Mouse (Mus musculus) liver, embryonic 12.5 days (tissue): ENCODE data around the gene Dedd. TPM values are rescaled to one million over a fixed set of nuclear protein-coding genes. Genes with fewer than 3 reads are reported as not detected.

Experiments
- ATAC-seq: fragments of 200-750 bp; cut with Nextera tagmentation; 2 replicates; pipeline ENCODE4 v1.8.0; 2017; ENCODE audit warnings: moderate number of reproducible peaks, mild to moderate bottlenecking, moderate library complexity
- H3K27ac ChIP-seq: fragments of 300-500 bp; sonication (generic); 2 replicates; pipeline ENCODE4 v1.5.1; 2016; ENCODE audit warnings: mild to moderate bottlenecking
- H3K27me3 ChIP-seq: fragments of 300-500 bp; sonication (generic); replicated peaks from 2 replicates; pipeline ENCODE4 v1.6.1; 2016; ENCODE audit warnings: mild to moderate bottlenecking, moderate library complexity
- H3K36me3 ChIP-seq: fragments of 300-500 bp; sonication (generic); 2 replicates; pipeline ENCODE4 v1.6.1; 2016; ENCODE audit warnings: mild to moderate bottlenecking, moderate library complexity
- H3K4me1 ChIP-seq: fragments of 300-500 bp; sonication (generic); 2 replicates; pipeline ENCODE4 v1.6.1; 2016
- H3K4me2 ChIP-seq: fragments of 300-500 bp; sonication (generic); 2 replicates; pipeline ENCODE4 v1.6.1; 2016; ENCODE audit warnings: mild to moderate bottlenecking, moderate library complexity
- H3K4me3 ChIP-seq: fragments of 300-500 bp; sonication (generic); 2 replicates; pipeline ENCODE4 v1.5.1; 2016; ENCODE audit warnings: mild to moderate bottlenecking, moderate library complexity
- H3K9ac ChIP-seq: fragments of 300-500 bp; sonication (generic); 2 replicates; pipeline ENCODE4 v1.6.1; 2016; ENCODE audit warnings: mild to moderate bottlenecking, moderate library complexity
- H3K9me3 ChIP-seq: fragments of 300-500 bp; sonication (generic); replicated peaks from 2 replicates; pipeline ENCODE4 v1.6.1; 2016; ENCODE audit warnings: mild to moderate bottlenecking, moderate library complexity
- WGBS: fragments of 180-500 bp; shearing (Covaris S2); methylation state at CpG from one replicate; pipeline ENCODE4 v1.1.7; 2016; ENCODE audit not compliant: insufficient replicate concordance; 5-methylcytosine and 5-hydroxymethylcytosine counted together
- polyA plus RNA-seq: library from polyadenylated mRNA; unstranded; fragments of >200 nt; fragmentation: Nextera tagmentation; extraction: Ambion mirVana; gene quantifications from 2 replicates; pipeline ENCODE4 v1.2.1, GENCODE M21; 2016

The Dedd gene
- polyA plus RNA-seq, result 24.9 and 26.1 TPM in 2 replicates

DNA sequence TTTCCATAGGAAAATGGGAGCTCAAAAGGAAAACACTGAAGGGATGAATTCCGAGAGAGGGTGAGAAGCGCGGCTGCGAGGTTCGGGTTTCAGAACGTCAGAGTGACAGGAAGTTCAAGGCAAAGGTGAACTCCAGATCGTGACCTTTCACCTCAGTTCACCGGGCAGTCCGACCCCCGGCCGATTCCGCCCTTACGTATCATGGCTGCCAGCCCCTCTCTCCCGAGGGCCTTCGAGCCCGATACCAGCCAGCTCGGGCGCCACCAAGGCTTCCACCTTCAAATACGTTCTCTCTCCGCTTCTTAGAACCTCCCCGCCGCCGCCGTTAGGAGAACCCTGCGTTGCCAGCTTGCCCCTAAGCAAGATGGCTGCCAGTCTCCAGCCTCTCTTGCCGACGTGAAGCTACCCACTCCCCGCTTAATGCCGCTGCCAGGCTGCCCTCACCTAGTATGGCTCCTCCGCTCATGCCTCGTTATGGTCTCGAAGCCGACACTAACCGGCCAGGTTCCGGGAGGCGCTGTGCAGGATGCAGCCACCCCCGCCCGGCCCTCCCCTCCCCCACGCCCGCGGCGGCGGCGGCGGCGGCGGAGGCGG lies at the start of gene Dedd:
Dedd (plus strand) TSS at position 307 of the 594 bp plus-strand sequence.
- peaks cover 51% of the 10 kb centered on the region for H3K4me1 ChIP-seq
- peaks cover 30% of the 10 kb centered on the region for H3K36me3 ChIP-seq
- no peaks in the 10 kb centered on the region for H3K27me3 ChIP-seq
- H3K4me3 ChIP-seq, result peak within 1 kb of the TSS; percentile 88
- WGBS, result under 1% methylated on average over 36 of the region's 48 CpGs
- H3K27ac ChIP-seq, result peak within 1 kb of the TSS; percentile 94
- H3K9ac ChIP-seq, result peak within 1 kb of the TSS; percentile 97
- peak; percentile 86 for ATAC-seq
- H3K9me3 ChIP-seq, result no peaks in the 10 kb centered on the region
- peak within 1 kb of the TSS; percentile 90 for H3K4me2 ChIP-seq

DNA sequence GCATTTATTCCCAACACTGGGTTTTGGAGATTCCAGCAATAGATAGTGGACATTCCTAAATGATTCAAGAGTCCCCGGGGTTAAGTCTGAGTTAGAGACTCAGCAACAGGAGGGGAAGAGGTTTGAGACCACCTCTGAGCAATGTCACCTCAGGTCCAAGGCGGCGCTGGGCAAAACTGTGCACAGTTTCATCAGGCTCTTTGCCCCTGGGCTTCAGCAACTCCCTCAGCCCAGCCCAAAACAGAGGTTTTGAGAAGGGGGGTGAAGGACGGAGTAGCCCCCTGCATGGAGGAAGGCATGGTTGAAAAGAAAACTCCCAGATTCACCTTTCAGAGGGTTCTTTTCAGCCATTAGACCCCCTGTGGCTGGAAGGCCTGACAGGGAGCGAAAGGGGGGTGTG lies 49.2 kb upstream of the Dedd start:
- Histone ChIP-seq H3K9me3 (no peaks in the 10 kb centered on the region), H3K4me3 (peak overlapping the region; percentile 78), H3K27ac (peak overlapping the region; percentile 99), H3K9ac (peak overlapping the region; percentile 95), H3K4me2 (peak overlapping the region; percentile 89), H3K4me1 (peaks cover 69% of the 10 kb centered on the region), H3K36me3 (peaks cover 81% of the 10 kb centered on the region), H3K27me3 (no peaks in the 10 kb centered on the region)
- no peak for ATAC-seq
- 55% methylated on average over 5 of the region's 5 CpGs for WGBS

DNA sequence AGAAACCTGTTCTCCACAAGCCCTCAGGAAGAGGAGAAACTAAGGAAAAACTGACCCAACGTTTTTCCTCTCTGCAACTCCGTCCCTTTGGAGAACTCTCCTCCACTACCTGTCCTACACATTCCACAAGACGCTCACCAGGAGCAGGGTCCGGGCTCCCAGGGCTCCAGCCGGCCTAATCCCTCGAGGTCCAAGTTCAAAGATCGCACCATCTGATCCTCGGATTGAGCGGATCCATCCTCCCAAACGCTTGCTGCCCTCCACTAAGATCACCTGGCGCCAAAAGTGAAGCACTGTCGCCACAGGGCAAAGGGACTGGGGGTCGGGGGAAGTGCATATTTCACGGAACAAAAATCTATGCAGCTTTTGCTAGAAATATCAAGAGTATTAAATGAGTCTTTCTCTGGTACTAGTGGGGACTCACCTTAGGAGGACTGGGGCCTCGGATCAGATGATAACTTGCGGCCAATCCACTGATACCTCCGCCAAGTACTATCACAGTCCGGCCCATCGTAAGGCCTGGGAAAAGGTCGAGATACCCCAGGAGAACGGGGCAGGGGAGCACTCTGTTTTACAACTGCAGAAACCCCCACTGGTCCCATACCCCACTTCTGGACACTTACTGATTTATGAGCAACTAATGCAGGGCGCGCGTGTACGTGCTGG lies 48.6 kb upstream of the Dedd start:
- Histone ChIP-seq H3K36me3 (peaks cover 81% of the 10 kb centered on the region), H3K9ac (peak overlapping the region; percentile 95), H3K27ac (peak overlapping the region; percentile 99), H3K4me3 (peak overlapping the region; percentile 78), H3K27me3 (no peaks in the 10 kb centered on the region), H3K4me1 (peaks cover 72% of the 10 kb centered on the region), H3K9me3 (no peaks in the 10 kb centered on the region), H3K4me2 (peak overlapping the region; percentile 89)
- 2% methylated on average over 25 of the region's 25 CpGs for WGBS
- peak; percentile 58 for ATAC-seq

DNA sequence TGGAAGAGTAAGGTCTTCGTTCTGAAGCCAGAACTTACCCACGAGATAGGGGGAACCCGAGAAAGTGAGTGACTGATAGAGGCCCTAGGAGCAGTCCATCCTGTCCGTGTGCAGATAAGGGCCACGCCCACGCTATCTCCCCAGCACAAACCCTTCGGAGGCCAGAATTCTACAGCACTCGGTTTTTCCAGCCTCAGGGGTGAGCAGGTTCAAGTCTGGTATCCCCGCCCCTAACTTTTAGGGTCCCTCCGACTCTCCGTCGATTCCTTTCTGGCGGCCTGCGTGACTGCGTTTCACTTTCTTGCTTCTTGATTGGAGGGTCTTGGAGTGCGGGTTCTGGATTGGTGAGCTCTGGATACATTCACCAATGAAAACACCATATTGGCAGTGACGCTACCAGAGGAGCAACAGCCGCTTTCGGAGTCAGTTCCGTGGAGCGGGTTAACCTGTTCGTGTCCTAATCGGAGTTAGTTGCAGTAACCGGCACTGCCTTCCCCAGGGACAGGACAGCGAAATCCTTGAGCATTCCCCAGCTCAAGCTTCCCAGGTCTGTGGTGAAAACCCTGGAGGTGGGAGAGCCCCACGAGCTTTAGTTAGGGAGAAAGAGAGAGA lies 47.9 kb upstream of the Dedd start, which contains the start of gene Ppox:
Ppox (minus strand) TSS at position 271 of the 612 bp plus-strand sequence.
- Histone ChIP-seq H3K4me3 (peak within 1 kb of the TSS; percentile 78), H3K9ac (peak within 1 kb of the TSS; percentile 95), H3K36me3 (peaks cover 81% of the 10 kb centered on the region), H3K9me3 (no peaks in the 10 kb centered on the region), H3K27ac (peak within 1 kb of the TSS; percentile 99), H3K4me1 (peaks cover 76% of the 10 kb centered on the region), H3K4me2 (peak within 1 kb of the TSS; percentile 89), H3K27me3 (no peaks in the 10 kb centered on the region)
- peak; percentile 96 for ATAC-seq
- WGBS, result under 1% methylated on average over 26 of the region's 26 CpGs

DNA sequence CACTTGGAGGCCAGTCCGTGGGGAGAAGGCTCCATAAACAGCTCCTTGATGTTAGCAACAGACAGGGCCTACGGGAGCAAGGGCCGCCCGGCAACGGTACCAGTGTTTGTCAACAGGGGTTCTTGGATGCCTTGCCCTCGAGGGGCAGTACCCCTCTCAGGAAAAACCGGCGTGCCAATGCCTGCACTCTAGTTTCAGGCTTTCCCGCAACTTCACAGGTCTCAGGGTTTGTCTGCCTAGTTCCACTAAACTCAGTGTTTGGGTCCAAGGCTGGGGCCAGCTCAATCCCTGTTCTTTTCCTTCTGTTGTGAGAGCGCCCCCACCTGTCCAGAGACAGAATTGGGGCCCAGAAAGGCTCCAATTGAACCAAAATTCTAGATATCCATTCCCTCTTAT lies 47.4 kb upstream of the Dedd start:
- Histone ChIP-seq H3K9me3 (no peaks in the 10 kb centered on the region), H3K4me3 (peak overlapping the region; percentile 78), H3K27ac (peak overlapping the region; percentile 99), H3K4me2 (peak overlapping the region; percentile 89), H3K4me1 (peaks cover 77% of the 10 kb centered on the region), H3K36me3 (peaks cover 81% of the 10 kb centered on the region), H3K27me3 (no peaks in the 10 kb centered on the region), H3K9ac (peak overlapping the region; percentile 95)
- peak; percentile 22 for ATAC-seq
- under 1% methylated on average over 10 of the region's 10 CpGs for WGBS

DNA sequence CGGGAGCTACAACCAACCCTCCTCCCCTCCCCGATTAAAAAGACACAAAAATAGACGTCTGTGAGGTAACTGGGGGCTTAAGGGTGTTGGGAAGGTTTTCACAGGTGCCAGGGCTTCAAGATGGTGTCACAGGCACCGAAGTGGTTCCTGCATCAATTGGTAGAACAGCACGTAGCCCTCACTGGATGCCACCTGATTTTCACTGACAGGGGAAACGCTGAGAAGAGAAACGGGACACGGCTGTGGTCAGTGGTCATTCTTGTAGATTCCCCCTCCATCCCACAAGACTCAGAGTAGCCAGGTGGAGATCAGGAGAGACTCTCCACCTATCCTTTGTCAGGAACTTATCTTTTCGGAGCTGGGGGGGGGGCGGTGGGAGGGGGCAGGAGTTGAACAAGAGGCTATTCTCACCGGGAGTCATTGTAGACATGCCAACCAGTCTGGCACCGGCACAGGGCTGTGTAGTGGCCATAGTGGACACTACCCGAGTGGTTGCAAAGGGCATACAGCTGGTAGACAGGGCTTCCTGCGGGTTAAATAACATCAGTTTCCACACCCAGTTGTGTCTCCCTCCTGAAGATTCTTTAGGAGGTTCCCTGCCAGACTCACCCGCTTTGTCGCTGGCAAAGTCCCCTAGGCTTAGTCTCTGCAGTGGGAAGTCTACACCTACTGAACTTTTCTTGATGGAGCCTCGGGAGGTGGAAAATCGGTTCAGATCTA lies 46.7 kb upstream of the Dedd start:
- Histone ChIP-seq H3K27ac (peak overlapping the region; percentile 99), H3K4me2 (peak overlapping the region; percentile 89), H3K27me3 (no peaks in the 10 kb centered on the region), H3K9me3 (no peaks in the 10 kb centered on the region), H3K4me1 (peaks cover 77% of the 10 kb centered on the region), H3K4me3 (peak overlapping the region; percentile 78), H3K36me3 (peaks cover 76% of the 10 kb centered on the region), H3K9ac (peak overlapping the region; percentile 95)
- 66% methylated on average over 18 of the region's 18 CpGs for WGBS
- ATAC-seq, result no peak

DNA sequence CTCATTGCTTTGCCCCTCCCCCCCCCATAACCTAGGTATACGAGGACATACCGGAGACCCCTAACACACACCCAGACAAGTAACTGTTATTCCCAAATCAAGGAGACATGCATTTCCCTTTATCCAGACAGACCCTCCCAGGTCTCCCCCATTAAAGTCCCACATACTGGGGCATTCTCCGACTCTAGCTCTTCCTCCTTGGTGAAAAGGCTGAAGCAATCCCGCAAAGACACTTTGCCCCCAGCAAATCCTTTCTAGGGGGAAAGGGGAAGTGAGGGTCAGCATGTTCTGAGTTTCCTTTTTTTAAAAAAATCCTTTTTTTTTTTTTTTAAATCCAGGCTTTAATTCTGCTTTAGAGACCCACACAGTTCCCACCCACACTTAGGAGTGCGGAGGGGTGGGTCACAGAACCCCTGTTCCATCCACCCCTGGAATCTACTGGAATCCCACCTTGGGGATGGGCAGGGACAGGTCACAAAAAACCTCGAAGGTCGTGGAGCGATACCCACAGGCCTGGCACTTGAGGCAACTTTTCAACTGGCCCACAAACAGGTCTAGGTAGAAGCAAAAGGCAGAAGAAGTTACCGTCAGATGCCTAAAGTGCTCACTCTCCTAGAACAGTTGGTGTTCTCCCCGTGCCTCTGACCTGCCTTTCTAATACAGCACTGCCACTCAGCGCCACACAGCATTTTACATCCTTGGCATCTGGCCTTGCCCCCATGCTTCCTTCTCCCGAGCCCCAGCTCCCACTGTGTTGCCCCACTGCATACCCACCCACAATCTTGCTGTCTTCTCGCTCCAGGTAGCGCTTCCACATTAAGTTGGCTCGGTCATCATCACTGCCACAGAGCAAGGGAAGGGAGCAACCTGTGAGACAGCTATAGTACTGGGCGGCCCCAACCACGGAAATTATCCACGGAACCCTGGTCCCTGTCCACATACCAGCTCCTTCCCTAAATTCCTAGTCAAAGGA lies 45.5 kb upstream of the Dedd start:
- Histone ChIP-seq H3K9ac (peak overlapping the region; percentile 95; the same call in 1 of the 2 replicates), H3K4me3 (no peak overlapping the region), H3K36me3 (peaks cover 68% of the 10 kb centered on the region), H3K27ac (peak overlapping the region; percentile 99), H3K9me3 (no peaks in the 10 kb centered on the region), H3K4me2 (peak overlapping the region; percentile 89), H3K27me3 (no peaks in the 10 kb centered on the region), H3K4me1 (peaks cover 72% of the 10 kb centered on the region)
- no peak for ATAC-seq
- 78% methylated on average over 18 of the region's 18 CpGs for WGBS

DNA sequence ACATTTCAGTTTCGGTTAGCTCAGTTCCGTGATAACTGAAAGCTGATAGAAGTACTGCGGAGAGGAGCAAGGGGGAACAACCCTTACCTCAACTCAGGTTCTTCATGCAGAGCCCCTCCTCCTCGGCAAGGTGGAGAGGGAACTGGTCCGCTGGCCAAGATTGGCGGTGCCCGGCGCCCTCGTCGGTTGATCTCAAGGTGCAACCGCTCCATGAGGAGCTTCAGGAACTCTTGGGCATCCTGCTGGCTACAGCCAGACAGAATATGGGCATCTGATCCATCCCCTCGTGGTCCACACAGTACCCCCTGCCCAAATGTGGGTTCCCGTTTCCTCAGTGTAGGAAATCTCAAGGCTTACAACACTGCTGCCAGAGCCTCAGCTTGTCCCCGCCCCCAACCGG lies 44.5 kb upstream of the Dedd start:
- WGBS, result 83% methylated on average over 15 of the region's 15 CpGs

DNA sequence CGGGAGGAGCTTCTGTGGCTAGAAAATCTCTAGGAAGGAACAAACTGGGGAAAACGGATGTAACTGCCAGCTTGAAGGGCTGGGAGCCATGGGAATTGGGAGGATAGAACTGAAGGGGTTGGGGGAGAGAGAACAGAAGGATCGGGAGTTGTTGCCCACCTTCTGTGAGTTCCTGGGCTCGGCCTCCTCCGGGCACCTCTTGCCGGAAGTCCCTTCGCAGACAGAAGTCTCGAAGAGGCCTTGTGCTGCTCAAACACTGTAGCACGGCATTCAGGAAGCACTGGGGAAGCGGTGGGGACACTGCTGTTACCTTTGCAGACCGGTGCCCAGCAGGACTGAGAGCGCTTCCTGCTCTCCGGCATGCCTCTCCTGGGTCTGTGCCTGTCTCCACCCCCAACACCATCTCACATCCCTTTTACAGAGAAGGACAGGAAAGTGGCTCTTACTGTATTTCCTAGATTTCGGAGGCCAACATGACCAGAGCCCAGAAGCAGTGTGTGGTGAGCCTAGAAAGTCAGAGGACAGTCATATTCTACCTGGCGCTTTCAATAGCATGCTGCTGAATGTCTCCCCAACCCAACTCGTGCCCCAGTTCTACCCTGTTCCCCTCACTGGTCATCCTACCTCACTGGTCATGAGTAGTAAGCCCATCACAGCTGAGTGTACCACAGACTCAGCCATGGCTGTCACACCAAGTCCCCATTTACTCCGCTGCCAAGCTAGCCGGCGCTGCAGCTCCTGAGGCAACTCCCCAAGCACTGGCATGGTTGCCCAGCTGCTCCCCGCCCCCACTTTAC lies 43.7 kb upstream of the Dedd start:
- peaks cover 70% of the 10 kb centered on the region for H3K36me3 ChIP-seq
- H3K4me1 ChIP-seq, result peaks cover 60% of the 10 kb centered on the region
- no peak overlapping the region for H3K4me3 ChIP-seq
- no peak for ATAC-seq
- no peaks in the 10 kb centered on the region for H3K27me3 ChIP-seq
- H3K4me2 ChIP-seq, result no peak overlapping the region
- no peaks in the 10 kb centered on the region for H3K9me3 ChIP-seq
- no peak overlapping the region for H3K9ac ChIP-seq
- peak overlapping the region; percentile 59; the same call in 1 of the 2 replicates for H3K27ac ChIP-seq
- WGBS, result 74% methylated on average over 20 of the region's 20 CpGs

More for the DNA sequence above, 44.5 kb upstream of the Dedd start:
- no peaks in the 10 kb centered on the region for H3K27me3 ChIP-seq
- no peak overlapping the region for H3K4me2 ChIP-seq
- H3K9ac ChIP-seq, result no peak overlapping the region
- ATAC-seq, result no peak
- no peak overlapping the region for H3K4me3 ChIP-seq
- H3K9me3 ChIP-seq, result no peaks in the 10 kb centered on the region
- no peak overlapping the region; the same call in 1 of the 2 replicates for H3K27ac ChIP-seq
- peaks cover 68% of the 10 kb centered on the region for H3K36me3 ChIP-seq
- peaks cover 66% of the 10 kb centered on the region for H3K4me1 ChIP-seq

DNA sequence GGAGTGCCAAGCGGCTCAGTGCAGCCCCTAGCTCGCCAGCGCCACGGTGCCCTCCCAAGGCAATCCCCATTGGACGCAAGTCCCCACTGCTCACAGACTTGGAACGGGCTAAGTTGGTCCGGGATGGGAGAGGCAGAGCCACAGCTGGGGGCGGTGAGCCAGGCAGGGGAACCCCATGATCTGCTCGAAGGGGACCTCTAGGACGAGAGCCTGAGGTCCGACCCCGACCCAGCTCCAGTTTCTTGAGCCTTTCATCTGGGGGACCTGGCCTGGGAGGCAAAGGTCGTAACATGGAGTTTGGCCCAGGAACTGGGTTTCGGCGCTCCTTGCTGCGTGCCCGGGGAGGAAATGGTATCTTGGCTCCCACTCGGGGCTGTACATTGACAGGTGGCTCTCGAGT lies 42.4 kb upstream of the Dedd start:
- no peaks in the 10 kb centered on the region for H3K9me3 ChIP-seq
- peak overlapping the region; percentile 91 for H3K4me3 ChIP-seq
- 84% methylated on average over 19 of the region's 19 CpGs for WGBS
- peaks cover 62% of the 10 kb centered on the region for H3K4me1 ChIP-seq
- peak overlapping the region; percentile 88 for H3K4me2 ChIP-seq
- ATAC-seq, result no peak
- H3K27ac ChIP-seq, result 0 out of 2 replicates have a peak overlapping the region, but pooled peaks have one; percentile 59
- no peaks in the 10 kb centered on the region for H3K27me3 ChIP-seq
- H3K36me3 ChIP-seq, result peaks cover 78% of the 10 kb centered on the region
- no peak overlapping the region for H3K9ac ChIP-seq
